Mouse (Mus musculus) cortical plate, adult 2 months (tissue): ENCODE measurements around the gene Rel.

Source experiments
- CTCF ChIP-seq: fragments of 200-500 bp; IDR thresholded peaks from 2 replicates; pipeline ENCODE4 v1.5.1; 2011; ENCODE audit warnings: mild to moderate bottlenecking, control low read depth, low read length; ENCODE audit not compliant: insufficient read depth; ENCODE audit errors: extremely low read depth
- POLR2A ChIP-seq: fragments of 200-500 bp; IDR thresholded peaks from 2 replicates; pipeline ENCODE4 v1.6.1; 2011; ENCODE audit warnings: mild to moderate bottlenecking, low read length, control low read depth; ENCODE audit not compliant: insufficient read depth; ENCODE audit errors: extremely low read depth

DNA sequence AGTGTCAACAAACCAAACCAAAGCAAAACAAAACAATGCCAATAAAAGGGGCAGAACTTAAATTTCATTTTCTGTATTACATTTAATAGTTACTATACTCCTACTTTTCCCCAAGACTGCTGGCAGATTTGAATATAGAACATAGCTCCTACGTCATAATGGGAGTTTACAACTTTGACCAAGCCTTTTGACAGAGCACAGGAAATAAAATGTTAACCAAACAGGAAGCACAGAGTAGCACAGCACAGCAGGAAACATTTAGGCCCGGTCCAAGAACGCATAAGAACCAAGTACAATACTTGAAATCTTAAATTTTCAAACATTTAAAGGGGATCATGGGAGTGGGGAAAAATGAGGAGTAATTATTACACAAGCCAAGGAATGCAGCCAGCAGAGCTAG is 11.3 kb upstream of the Rel start:
- TF ChIP-seq CTCF (no peak), POLR2A (no peak)
